Mouse (Mus musculus) embryonic facial prominence, embryonic 12.5 days (tissue): ENCODE results near the gene Pck1. TPM values are rescaled to one million over a fixed set of nuclear protein-coding genes. Genes with fewer than 3 reads are reported as not detected.
"Not testable (repeated sequence)": the region's sequence is repeated elsewhere in the genome, so short reads cannot be mapped to it uniquely, and the experiment has no call there.

Source experiments
- ATAC-seq: fragments of 200-750 bp; cut with Nextera tagmentation; 2 replicates; pipeline ENCODE4 v1.8.0; 2017; ENCODE audit not compliant: insufficient number of reproducible peaks, insufficient read depth, low FRiP score, low TSS enrichment
- H3K27ac ChIP-seq: fragments of 300-500 bp; sonication (generic); 2 replicates; pipeline ENCODE4 v1.5.1; 2016; ENCODE audit warnings: mild to moderate bottlenecking
- H3K27me3 ChIP-seq: fragments of 300-500 bp; sonication (generic); 2 replicates; pipeline ENCODE4 v1.6.1; 2016; ENCODE audit warnings: mild to moderate bottlenecking, moderate library complexity
- H3K36me3 ChIP-seq: fragments of 300-500 bp; sonication (generic); 2 replicates; pipeline ENCODE4 v1.6.1; 2016; ENCODE audit warnings: mild to moderate bottlenecking
- H3K4me1 ChIP-seq: fragments of 300-500 bp; sonication (generic); 2 replicates; pipeline ENCODE4 v1.6.1; 2016
- H3K4me2 ChIP-seq: fragments of 300-500 bp; sonication (generic); replicated peaks from 2 replicates; pipeline ENCODE4 v1.6.1; 2016; ENCODE audit warnings: mild to moderate bottlenecking, moderate library complexity
- H3K4me3 ChIP-seq: fragments of 300-500 bp; sonication (generic); 2 replicates; pipeline ENCODE4 v1.5.1; 2016; ENCODE audit warnings: mild to moderate bottlenecking
- H3K9ac ChIP-seq: fragments of 300-500 bp; sonication (generic); 2 replicates; pipeline ENCODE4 v1.6.1; 2016; ENCODE audit warnings: mild to moderate bottlenecking, moderate library complexity
- H3K9me3 ChIP-seq: fragments of 300-500 bp; sonication (generic); 2 replicates; pipeline ENCODE4 v1.6.1; 2016; ENCODE audit warnings: mild to moderate bottlenecking, moderate library complexity
- WGBS: fragments of 180-500 bp; shearing (Covaris S2); methylation state at CpG from one replicate; pipeline ENCODE4 v1.1.7; 2016; 5-methylcytosine and 5-hydroxymethylcytosine counted together
- polyA plus RNA-seq: library from polyadenylated mRNA; unstranded; fragments of >200 nt; fragmentation: Nextera tagmentation; extraction: Ambion mirVana; gene quantifications from 2 replicates; pipeline ENCODE4 v1.2.1, GENCODE M21; 2016

Pck1 gene
- polyA plus RNA-seq: 0.10 TPM in 1 of 2 replicates, not detected in the other

GRCm38 (mm10) chr2:173152436-173153151 is at the start of gene Pck1:
Gene Pck1 (plus strand): TSS chr2:173153048.
- Histone ChIP-seq H3K4me2 (no peak within 1 kb of the TSS), H3K27ac (no peak within 1 kb of the TSS), H3K9me3 (no peaks in the 10 kb centered on the region), H3K27me3 (no peaks in the 10 kb centered on the region), H3K4me3 (no peak within 1 kb of the TSS), H3K9ac (no peak within 1 kb of the TSS), H3K36me3 (no peaks in the 10 kb centered on the region), H3K4me1 (no peaks in the 10 kb centered on the region)
- ATAC-seq: no peak
- WGBS: 78% methylated on average over 13 of the region's 13 CpGs

- Histone ChIP-seq H3K4me3 (no peak overlapping the region), H3K9ac (no peak overlapping the region), H3K4me2 (no peak overlapping the region), H3K27me3 (0 out of 2 replicates have a peak, but pooled peaks cover 9% of the 10 kb centered on the region), H3K27ac (no peak overlapping the region), H3K36me3 (no peaks in the 10 kb centered on the region), H3K9me3 (0 out of 2 replicates have a peak, but pooled peaks cover 2% of the 10 kb centered on the region), H3K4me1 (0 out of 2 replicates have a peak, but pooled peaks cover 5% of the 10 kb centered on the region)
- 87% methylated on average over 9 of the region's 9 CpGs for WGBS
- ATAC-seq: no peak
Observed at GRCm38 (mm10) chr2:173106409-173106808, 46.4 kb upstream of the Pck1 start.

GRCm38 (mm10) chr2:173106889-173107785 is 45.7 kb upstream of the Pck1 start:
- Histone ChIP-seq H3K36me3 (no peaks in the 10 kb centered on the region), H3K27ac (no peak overlapping the region), H3K4me2 (no peak overlapping the region), H3K27me3 (0 out of 2 replicates have a peak, but pooled peaks cover 6% of the 10 kb centered on the region), H3K9ac (no peak overlapping the region), H3K4me3 (no peak overlapping the region), H3K4me1 (0 out of 2 replicates have a peak, but pooled peaks cover 5% of the 10 kb centered on the region), H3K9me3 (0 out of 2 replicates have a peak, but pooled peaks cover 5% of the 10 kb centered on the region)
- 0 out of 2 replicates have a peak, but pooled peaks have one; percentile 35 for ATAC-seq
- WGBS: 19% methylated on average over 14 of the region's 14 CpGs

GRCm38 (mm10) chr2:173108509-173109190 is 44.2 kb upstream of the Pck1 start:
- 75% methylated on average over 6 of the region's 6 CpGs for WGBS
- 0 out of 2 replicates have a peak, but pooled peaks cover 5% of the 10 kb centered on the region for H3K9me3 ChIP-seq

GRCm38 (mm10) chr2:173109510-173109909 is 43.3 kb upstream of the Pck1 start:
- H3K9ac ChIP-seq: no peak overlapping the region
- 0 out of 2 replicates have a peak, but pooled peaks cover 9% of the 10 kb centered on the region for H3K9me3 ChIP-seq
- H3K36me3 ChIP-seq: no peaks in the 10 kb centered on the region
- no peak overlapping the region for H3K4me2 ChIP-seq
- 91% methylated on average over 7 of the region's 7 CpGs for WGBS
- no peak overlapping the region for H3K27ac ChIP-seq
- H3K4me1 ChIP-seq: no peaks in the 10 kb centered on the region
- ATAC-seq: no peak
- no peak overlapping the region for H3K4me3 ChIP-seq
- 0 out of 2 replicates have a peak, but pooled peaks cover 6% of the 10 kb centered on the region for H3K27me3 ChIP-seq

More at GRCm38 (mm10) chr2:173108509-173109190, 44.2 kb upstream of the Pck1 start:
- Histone ChIP-seq H3K4me2 (no peak overlapping the region), H3K4me3 (no peak overlapping the region), H3K4me1 (0 out of 2 replicates have a peak, but pooled peaks cover 4% of the 10 kb centered on the region), H3K27me3 (0 out of 2 replicates have a peak, but pooled peaks cover 6% of the 10 kb centered on the region), H3K27ac (no peak overlapping the region), H3K9ac (no peak overlapping the region), H3K36me3 (no peaks in the 10 kb centered on the region)
- no peak for ATAC-seq

GRCm38 (mm10) chr2:173110571-173110970 is 42.3 kb upstream of the Pck1 start:
- Histone ChIP-seq H3K4me3 (no peak overlapping the region), H3K9me3 (0 out of 2 replicates have a peak, but pooled peaks cover 9% of the 10 kb centered on the region), H3K4me1 (no peaks in the 10 kb centered on the region), H3K27me3 (0 out of 2 replicates have a peak, but pooled peaks cover 6% of the 10 kb centered on the region), H3K9ac (no peak overlapping the region), H3K4me2 (no peak overlapping the region), H3K36me3 (no peaks in the 10 kb centered on the region), H3K27ac (no peak overlapping the region)
- no peak for ATAC-seq
- WGBS: 87% methylated on average over 9 of the region's 9 CpGs

GRCm38 (mm10) chr2:173113796-173114195 is 39.1 kb upstream of the Pck1 start:
- not testable (repeated sequence) for H3K36me3 ChIP-seq, H3K27me3 ChIP-seq, H3K4me2 ChIP-seq, H3K27ac ChIP-seq, H3K9me3 ChIP-seq, H3K4me1 ChIP-seq, H3K4me3 ChIP-seq, H3K9ac ChIP-seq, ATAC-seq
- 57% methylated on average over 3 of the region's 3 CpGs for WGBS

GRCm38 (mm10) chr2:173119023-173119944 is 33.6 kb upstream of the Pck1 start, which contains the start of gene Ctcfl:
Gene Ctcfl (minus strand): TSS chr2:173119525.
- peaks cover 4% of the 10 kb centered on the region for H3K4me1 ChIP-seq
- H3K4me2 ChIP-seq: no peak within 1 kb of the TSS
- H3K36me3 ChIP-seq: no peaks in the 10 kb centered on the region
- H3K27ac ChIP-seq: no peak within 1 kb of the TSS
- 0 out of 2 replicates have a peak, but pooled peaks have one; percentile 35 for ATAC-seq
- WGBS: 87% methylated on average over 35 of the region's 35 CpGs
- H3K4me3 ChIP-seq: no peak within 1 kb of the TSS
- no peak within 1 kb of the TSS for H3K9ac ChIP-seq
- no peaks in the 10 kb centered on the region for H3K9me3 ChIP-seq
- no peaks in the 10 kb centered on the region for H3K27me3 ChIP-seq

GRCm38 (mm10) chr2:173120117-173120516 is 32.7 kb upstream of the Pck1 start:
- not testable (repeated sequence) for ATAC-seq, H3K4me3 ChIP-seq, H3K9ac ChIP-seq, H3K27me3 ChIP-seq, H3K4me2 ChIP-seq, H3K27ac ChIP-seq, H3K9me3 ChIP-seq, H3K4me1 ChIP-seq, H3K36me3 ChIP-seq
- 55% methylated on average over 4 of the region's 4 CpGs for WGBS

GRCm38 (mm10) chr2:173124022-173124735 is 28.7 kb upstream of the Pck1 start:
- no peak overlapping the region for H3K27ac ChIP-seq
- H3K9ac ChIP-seq: no peak overlapping the region
- H3K27me3 ChIP-seq: no peaks in the 10 kb centered on the region
- no peaks in the 10 kb centered on the region for H3K4me1 ChIP-seq
- ATAC-seq: no peak
- H3K4me3 ChIP-seq: no peak overlapping the region
- H3K36me3 ChIP-seq: no peaks in the 10 kb centered on the region
- H3K4me2 ChIP-seq: no peak overlapping the region
- H3K9me3 ChIP-seq: no peaks in the 10 kb centered on the region
- 92% methylated on average over 7 of the region's 7 CpGs for WGBS
